Mouse (Mus musculus) Muller cell, postnatal 12 days (primary cell): Measurements from ENCODE around the gene Jmjd7.

Source experiments
- DNase-seq: peaks from one replicate; pipeline ENCODE4 v3.0.0-alpha.2; 2015; ENCODE audit errors: inconsistent ontology term

Jmjd7 gene

GRCm38 (mm10) chr2:120058818-120059217 is 31.5 kb downstream of the Jmjd7 start:
- DNase-seq = no peak

DNA sequence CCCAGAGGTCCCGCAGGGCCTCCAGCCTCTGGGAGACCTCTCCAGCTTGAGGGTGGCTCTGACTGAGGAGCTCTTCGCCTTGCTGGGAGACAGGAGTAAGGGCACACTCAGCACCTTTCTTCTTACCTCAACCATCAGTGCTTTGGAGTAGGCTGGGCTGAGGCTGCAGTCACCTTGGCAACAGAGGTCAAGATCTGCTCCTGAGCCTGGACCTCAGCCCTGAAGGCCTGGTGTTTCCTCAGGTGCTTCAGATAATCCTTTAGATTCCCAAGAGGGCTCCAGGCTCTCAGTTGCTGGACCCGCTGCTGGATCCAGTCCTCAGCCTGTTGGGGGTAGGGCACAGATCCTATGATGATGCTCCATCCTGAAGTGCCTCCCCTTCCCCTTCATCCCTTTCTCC is 32.2 kb downstream of the Jmjd7 start:
- DNase-seq = no peak

- DNase-seq = no peak
Measured at GRCm38 (mm10) chr2:120060190-120060589, 32.9 kb downstream of the Jmjd7 start.

GRCm38 (mm10) chr2:120060651-120061050 is 33.4 kb downstream of the Jmjd7 start:
- DNase-seq = no peak

DNA sequence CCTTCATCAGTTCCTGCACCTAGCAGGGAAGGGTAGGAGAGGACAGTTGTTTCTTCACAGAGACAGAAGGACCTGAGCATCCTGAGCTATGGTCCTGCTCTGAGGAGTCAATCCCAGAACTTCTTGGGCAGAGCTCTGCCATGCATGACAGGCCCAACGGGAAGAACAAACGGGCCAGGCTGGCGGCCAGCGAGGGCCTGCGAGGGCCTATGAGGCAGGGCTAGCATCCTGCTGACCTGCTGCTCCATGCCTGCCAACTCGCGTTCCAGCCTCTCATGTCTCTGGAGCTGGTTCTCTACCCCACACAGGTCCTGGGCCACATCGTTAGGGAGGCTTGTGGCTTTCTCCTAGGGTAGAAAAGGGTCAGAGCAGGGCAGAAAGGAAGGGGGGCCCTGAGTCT is 35.0 kb downstream of the Jmjd7 start:
- peak; percentile 14 for DNase-seq

DNA sequence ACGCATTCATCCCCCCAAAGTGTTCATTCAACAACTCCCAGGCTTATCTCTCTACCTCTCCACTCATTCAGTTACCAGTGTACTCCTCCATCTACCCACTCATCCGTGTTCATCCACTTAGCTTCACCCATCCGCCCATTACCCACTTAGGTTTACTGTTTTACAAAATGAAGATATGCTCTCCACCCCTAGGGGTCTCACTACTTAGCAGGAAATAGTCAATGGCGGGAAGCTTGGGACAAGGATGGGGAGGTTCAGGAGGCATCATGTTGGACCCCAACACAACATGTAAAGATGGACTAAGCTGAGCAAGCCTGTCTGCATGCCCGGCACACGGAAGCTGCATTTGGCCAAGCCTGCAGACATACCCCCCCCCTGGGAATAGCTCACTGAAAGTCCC is 37.4 kb downstream of the Jmjd7 start:
- no peak for DNase-seq

DNA sequence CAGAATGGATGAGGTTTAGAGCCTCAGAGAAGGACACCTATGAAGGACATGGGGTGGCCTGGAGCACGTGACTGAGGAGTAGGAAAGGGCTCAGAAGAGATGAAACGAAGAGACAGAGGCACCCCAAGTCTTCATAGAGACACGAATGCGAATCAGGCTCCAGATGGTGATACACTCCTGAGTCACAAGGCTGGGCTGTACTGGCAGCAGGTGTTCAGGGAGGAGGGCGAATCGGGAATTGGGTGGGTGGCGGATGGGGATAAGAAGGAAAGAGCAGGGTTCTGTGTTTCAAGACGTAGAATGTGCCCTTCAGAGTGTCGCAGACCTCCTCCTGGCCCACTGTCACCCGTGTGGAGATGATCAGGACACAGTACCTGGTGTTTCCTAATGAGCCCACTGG is 38.0 kb downstream of the Jmjd7 start:
- DNase-seq = no peak

- DNase-seq = no peak
Measured at GRCm38 (mm10) chr2:120066224-120066623, 38.9 kb downstream of the Jmjd7 start.

DNA sequence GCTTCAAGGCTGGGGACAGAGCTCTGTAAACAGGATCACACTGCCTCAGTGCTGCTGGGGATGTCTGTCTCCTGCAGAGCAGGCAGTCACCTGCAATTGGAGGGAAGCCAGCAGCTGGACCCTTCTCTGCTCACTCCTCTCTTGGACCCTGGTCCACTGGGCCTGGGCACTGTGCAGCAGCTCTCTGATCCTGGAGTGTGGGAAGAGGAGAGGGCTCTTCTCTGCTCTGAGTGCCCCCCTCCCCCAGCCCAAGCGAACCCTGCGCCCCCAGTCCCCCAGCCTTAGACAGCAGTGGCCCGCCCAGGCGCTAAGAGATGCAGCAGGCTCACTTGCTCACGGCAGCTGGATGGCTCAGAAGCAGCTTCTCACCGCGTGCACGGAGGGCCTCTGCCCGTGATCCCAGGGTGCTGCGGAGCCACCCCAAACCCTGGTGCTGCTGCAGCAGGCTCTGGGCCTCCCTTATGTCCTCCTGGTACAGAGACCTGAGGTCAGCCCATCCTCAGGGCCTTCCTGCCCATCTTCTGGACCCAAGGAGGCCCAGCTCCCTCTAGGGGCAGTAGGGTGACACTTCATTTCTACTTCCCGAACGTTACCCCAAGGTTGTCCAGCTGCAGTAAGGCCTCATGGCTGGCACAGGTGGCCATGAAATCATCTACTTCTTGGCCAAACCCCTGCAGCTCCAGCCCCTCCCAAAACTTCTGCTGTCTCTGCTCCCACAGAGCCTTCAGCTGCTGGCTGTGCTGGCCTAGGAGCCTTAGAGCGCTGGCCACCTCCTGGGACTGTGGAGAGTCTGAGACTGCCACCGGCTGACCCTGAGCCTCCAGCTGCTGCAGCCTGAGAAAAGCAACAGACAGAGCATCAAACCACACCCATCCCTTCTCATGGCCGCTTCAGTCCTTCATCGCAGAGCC is 41.5 kb downstream of the Jmjd7 start:
- DNase-seq = peak; percentile 45

DNA sequence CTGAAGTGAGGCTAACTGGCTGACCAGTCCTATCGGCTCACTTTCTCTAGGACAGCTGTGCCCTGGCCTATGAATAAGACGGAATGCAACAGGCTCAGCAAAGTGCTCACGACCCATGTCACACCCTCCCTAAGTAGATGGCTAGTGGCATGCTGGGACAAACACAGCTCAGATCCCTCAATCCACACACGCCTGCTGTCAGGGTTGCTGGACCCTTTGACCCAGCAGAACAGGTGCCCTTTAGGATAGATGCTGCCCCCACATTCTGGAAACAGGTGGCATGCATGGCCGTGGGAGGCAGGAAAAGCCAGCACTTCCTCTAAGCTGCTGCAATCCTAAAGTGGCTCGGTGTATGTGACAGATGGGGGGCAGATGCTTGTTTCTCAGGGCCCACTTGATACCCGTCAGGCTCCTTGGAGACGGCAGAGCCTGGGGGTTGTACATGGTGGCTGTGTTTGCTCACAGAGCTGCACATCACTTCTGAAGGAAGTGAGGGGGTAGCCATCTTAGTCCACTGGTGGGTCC is 42.2 kb downstream of the Jmjd7 start:
- no peak for DNase-seq

DNA sequence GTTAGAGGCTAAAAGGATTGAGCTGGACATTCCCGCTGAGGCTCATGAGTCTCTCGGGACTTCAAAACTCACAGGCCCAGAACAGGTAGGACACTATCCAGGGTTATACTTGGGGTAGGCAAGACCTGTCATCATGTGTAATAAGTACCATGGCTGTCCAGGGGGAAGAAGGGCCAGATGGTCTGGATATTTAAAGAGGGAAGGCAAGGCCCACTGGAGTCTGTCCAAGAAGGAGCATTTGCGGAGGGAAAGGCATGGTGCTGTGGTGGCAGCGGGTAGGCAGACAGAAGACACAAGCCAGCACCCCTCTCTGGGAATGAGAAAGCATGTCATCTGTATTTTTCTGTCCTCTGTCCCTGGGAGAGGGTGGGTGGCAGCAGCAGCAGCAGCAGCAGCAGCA is 46.8 kb downstream of the Jmjd7 start:
- DNase-seq = no peak

GRCm38 (mm10) chr2:120076076-120076705 is 48.9 kb downstream of the Jmjd7 start:
- DNase-seq = peak; percentile 70
